Mouse (Mus musculus): ENCODE measurements around the gene Xpr1.

The Xpr1 gene

DNA sequence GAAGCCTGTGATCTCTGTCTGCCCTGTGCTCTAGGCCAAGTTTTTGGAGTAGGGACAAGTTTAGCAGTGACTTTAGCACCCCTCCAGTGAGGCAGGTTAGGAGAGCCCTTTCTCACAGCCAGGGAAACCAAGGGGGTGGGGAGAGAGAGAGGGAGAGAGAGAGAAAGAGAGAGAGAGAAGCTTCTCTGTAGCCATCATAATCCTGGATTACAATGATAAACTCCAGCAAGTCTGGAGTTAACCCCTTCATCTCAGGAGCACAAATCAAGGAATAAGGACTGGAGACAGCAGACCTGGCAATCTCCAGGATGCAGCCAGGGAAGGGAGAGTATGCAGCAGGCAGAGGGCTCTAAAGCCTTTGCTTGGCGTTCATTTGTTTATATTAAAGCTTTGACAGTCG, 181.6 kb downstream of the Xpr1 start:
- ATAC-seq (ENCODE audit: insufficient number of reproducible peaks, low FRiP score, low TSS enrichment): no peak

GRCm38 (mm10) chr1:155233931-155234607, 183.1 kb downstream of the Xpr1 start:
- no peak; the same call in 1 of the 2 replicates for ATAC-seq (ENCODE audit: insufficient number of reproducible peaks, low FRiP score, low TSS enrichment)

- ATAC-seq (ENCODE audit: insufficient number of reproducible peaks, low FRiP score, low TSS enrichment): no peak
Measured at GRCm38 (mm10) chr1:155233378-155233777, 183.8 kb downstream of the Xpr1 start.

DNA sequence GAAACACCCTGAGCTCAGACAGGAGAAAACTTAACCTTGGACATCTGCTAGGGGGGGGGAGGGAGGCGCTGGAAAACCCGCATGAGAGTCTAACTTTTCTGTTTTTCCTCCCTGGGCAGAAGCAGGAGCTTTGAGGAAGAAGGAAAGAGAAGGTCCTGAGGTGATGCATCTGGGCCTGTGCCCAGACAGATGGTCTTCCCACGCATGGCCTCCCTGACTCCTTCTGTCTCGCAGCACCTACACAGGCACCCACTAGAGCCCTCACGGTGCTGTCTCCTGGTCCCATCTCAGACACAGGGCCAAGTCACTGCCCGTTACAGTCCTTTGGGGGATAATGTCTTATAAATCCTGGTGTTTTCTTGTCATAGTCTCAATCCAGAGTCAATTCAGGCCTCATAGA, 184.4 kb downstream of the Xpr1 start:
- ATAC-seq (ENCODE audit: insufficient number of reproducible peaks, low FRiP score, low TSS enrichment): no peak; the same call in 1 of the 2 replicates

DNA sequence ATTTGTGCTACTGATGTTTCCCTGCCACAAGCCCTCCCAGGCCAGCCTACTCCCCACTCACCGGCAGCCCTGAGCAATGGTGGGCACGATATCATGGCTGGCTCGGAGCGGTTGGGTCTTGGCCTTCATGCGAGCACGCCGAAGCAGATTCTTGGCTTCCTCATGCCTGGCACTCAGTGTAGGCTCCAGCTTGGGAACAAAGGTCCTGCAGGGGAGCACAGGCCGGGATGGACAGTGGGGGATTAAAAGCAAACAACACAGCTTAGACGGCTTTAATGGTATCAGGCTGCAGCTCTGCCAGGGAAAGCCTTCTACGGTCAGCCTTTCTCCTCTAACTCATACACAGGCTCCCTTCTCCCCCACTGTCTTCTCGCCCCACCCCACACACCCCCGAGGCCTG, 184.8 kb downstream of the Xpr1 start:
- no peak for ATAC-seq (ENCODE audit: insufficient number of reproducible peaks, low FRiP score, low TSS enrichment)

DNA sequence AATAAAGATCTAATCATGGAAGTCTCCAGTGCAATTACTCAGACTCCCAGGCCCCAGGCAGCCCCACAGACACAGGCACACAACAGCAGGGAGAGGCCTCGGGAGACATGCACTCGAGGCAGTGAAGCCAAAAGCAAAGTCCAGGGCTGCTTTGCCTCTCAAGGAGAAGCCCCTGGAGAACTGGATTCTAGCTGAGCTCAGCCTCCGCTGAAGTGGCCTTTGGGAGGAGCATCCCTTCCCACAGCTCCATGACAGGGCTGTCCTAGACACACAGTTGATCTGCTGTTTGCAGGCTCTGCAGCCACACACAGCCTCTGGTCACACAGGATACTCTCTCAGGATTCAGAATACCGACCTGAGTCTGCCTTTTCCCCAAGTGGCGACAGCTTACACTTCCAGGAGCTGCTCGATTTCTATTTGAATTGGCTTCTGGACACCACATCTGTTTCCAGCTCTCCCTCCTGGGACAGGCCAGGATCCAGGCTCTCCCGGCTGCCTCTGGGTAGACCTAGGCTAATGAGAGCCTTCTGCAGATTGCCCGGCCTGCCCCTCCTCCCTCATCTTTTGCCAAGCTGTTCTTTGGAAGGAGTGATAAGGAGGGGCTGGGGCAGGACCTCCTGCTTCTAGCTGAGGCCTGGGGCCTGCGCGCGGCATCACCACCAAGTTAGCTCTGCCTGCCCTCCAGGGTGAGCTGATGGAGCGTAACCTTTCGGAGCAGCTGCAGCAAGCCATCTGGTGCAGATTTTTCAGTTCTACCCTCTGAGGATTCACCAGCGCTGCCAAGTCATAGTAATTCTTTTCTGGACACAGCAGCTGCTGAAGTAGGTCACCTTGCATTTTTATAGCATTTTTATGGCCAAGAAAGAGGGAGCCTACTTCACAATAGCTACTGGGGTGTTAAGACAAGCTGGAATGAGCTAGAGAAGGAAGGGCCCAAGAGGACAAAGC, 187.5 kb downstream of the Xpr1 start:
- ATAC-seq (ENCODE audit: insufficient number of reproducible peaks, low FRiP score, low TSS enrichment): peak; percentile 9; the same call in 1 of the 2 replicates

All from cerebellum, adult (tissue).